Mouse (Mus musculus) thymus, adult 2 months (tissue): ENCODE data around the gene Slc30a3. TPM values are rescaled to one million over a fixed set of nuclear protein-coding genes. Genes with fewer than 3 reads are reported as not detected.

ENCODE experiments used
- DNase-seq: peaks from one replicate; pipeline ENCODE4 v3.0.0; 2021
- H3K27ac ChIP-seq: fragments of 200-500 bp; 2 replicates; pipeline ENCODE4 v1.5.1; 2012; ENCODE audit warnings: low read length, control low read depth; ENCODE audit not compliant: control insufficient read depth, insufficient read depth
- H3K27me3 ChIP-seq: fragments of 200-500 bp; 2 replicates; pipeline ENCODE4 v1.6.1; 2012; ENCODE audit warnings: mild to moderate bottlenecking, low read length, moderate library complexity, mixed read lengths; ENCODE audit not compliant: control insufficient read depth, insufficient read depth
- H3K36me3 ChIP-seq: fragments of 200-500 bp; 2 replicates; pipeline ENCODE4 v1.6.1; 2012; ENCODE audit warnings: mild to moderate bottlenecking, low read length, moderate library complexity; ENCODE audit not compliant: control insufficient read depth, insufficient read depth
- H3K4me1 ChIP-seq: fragments of 200-500 bp; replicated peaks from 2 replicates; pipeline ENCODE4 v1.6.1; 2012; ENCODE audit warnings: low read length; ENCODE audit not compliant: control insufficient read depth, insufficient read depth
- H3K4me3 ChIP-seq: fragments of 200-500 bp; 2 replicates; pipeline ENCODE4 v1.5.1; 2012; ENCODE audit warnings: mild to moderate bottlenecking, low read length, control low read depth, moderate library complexity; ENCODE audit not compliant: control insufficient read depth, insufficient read depth
- CTCF ChIP-seq: fragments of 200-500 bp; IDR thresholded peaks from 2 replicates; pipeline ENCODE4 v1.5.1; 2012; ENCODE audit warnings: mild to moderate bottlenecking, control low read depth, low read length, moderate library complexity, borderline replicate concordance; ENCODE audit not compliant: control insufficient read depth, poor library complexity, insufficient read depth; ENCODE audit errors: extremely low read depth
- POLR2A ChIP-seq: fragments of 200-500 bp; IDR thresholded peaks from 2 replicates; pipeline ENCODE4 v1.6.1; 2012; ENCODE audit warnings: mild to moderate bottlenecking, low read length, control low read depth, moderate library complexity; ENCODE audit not compliant: control insufficient read depth, poor library complexity, insufficient read depth; ENCODE audit errors: extremely low read depth
- WGBS: fragments of 180-500 bp; shearing (Covaris S2); methylation state at CpG from one replicate; pipeline ENCODE4 v1.1.7; 2018; 5-methylcytosine and 5-hydroxymethylcytosine counted together
- polyA plus RNA-seq: library from polyadenylated mRNA; depleted of rRNA; stranded (reverse); fragments of >200 nt; gene quantifications from 2 replicates; pipeline ENCODE4 v1.2.3, GENCODE M21; 2012

Gene Slc30a3
- polyA plus RNA-seq, 1 experiment: 0.77 TPM

- Histone ChIP-seq H3K4me3 (no peak overlapping the region), H3K36me3 (no peaks in the 10 kb centered on the region), H3K27ac (no peak overlapping the region), H3K4me1 (no peaks in the 10 kb centered on the region), H3K27me3 (no peaks in the 10 kb centered on the region; the same call in 1 of the 2 replicates)
- no peak for DNase-seq
- 47% methylated on average over 12 of the region's 12 CpGs for WGBS
- TF ChIP-seq CTCF (no peak), POLR2A (no peak)
These were observed 25.0 kb downstream of the Slc30a3 start for GRCm38 (mm10) chr5:31082935-31083625.

GRCm38 (mm10) chr5:31082355-31082754 is 25.7 kb downstream of the Slc30a3 start:
- DNase-seq: peak; percentile 73
- WGBS: 15% methylated on average over 5 of the region's 5 CpGs
- no peaks in the 10 kb centered on the region; the same call in 1 of the 2 replicates for H3K27me3 ChIP-seq
- H3K36me3 ChIP-seq: no peaks in the 10 kb centered on the region; the same call in 1 of the 2 replicates
- H3K4me1 ChIP-seq: no peaks in the 10 kb centered on the region
- H3K27ac ChIP-seq: no peak overlapping the region
- TF ChIP-seq CTCF: peak; percentile 59; the same call in 1 of the 2 replicates
- no peak for TF ChIP-seq POLR2A
- H3K4me3 ChIP-seq: no peak overlapping the region

- Histone ChIP-seq H3K27me3 (no peaks in the 10 kb centered on the region; the same call in 1 of the 2 replicates), H3K27ac (no peak overlapping the region), H3K4me3 (no peak overlapping the region), H3K36me3 (no peaks in the 10 kb centered on the region; the same call in 1 of the 2 replicates), H3K4me1 (no peaks in the 10 kb centered on the region)
- WGBS: 91% methylated on average over 3 of the region's 3 CpGs
- no peak for TF ChIP-seq POLR2A
- no peak for TF ChIP-seq CTCF
- DNase-seq: peak; percentile 66
These were observed 26.7 kb downstream of the Slc30a3 start for GRCm38 (mm10) chr5:31081386-31081785.

GRCm38 (mm10) chr5:31080795-31081164 is 27.3 kb downstream of the Slc30a3 start:
- H3K27ac ChIP-seq: no peak overlapping the region

GRCm38 (mm10) chr5:31080059-31080794 is 27.8 kb downstream of the Slc30a3 start:
- Histone ChIP-seq H3K4me3 (no peak overlapping the region), H3K27me3 (no peaks in the 10 kb centered on the region; the same call in 1 of the 2 replicates), H3K27ac (no peak overlapping the region), H3K4me1 (no peaks in the 10 kb centered on the region), H3K36me3 (no peaks in the 10 kb centered on the region; the same call in 1 of the 2 replicates)
- 95% methylated on average over 13 of the region's 13 CpGs for WGBS
- TF ChIP-seq POLR2A (no peak), CTCF (no peak)
- DNase-seq: no peak

More at GRCm38 (mm10) chr5:31080795-31081164, 27.3 kb downstream of the Slc30a3 start:
- no peak for TF ChIP-seq CTCF
- TF ChIP-seq POLR2A: no peak
- DNase-seq: no peak
- H3K4me1 ChIP-seq: no peaks in the 10 kb centered on the region
- no peak overlapping the region for H3K4me3 ChIP-seq
- WGBS: 88% methylated on average over 3 of the region's 3 CpGs
- no peaks in the 10 kb centered on the region; the same call in 1 of the 2 replicates for H3K36me3 ChIP-seq
- no peaks in the 10 kb centered on the region; the same call in 1 of the 2 replicates for H3K27me3 ChIP-seq

- H3K4me3 ChIP-seq: no peak overlapping the region
- no peaks in the 10 kb centered on the region for H3K27me3 ChIP-seq
- H3K4me1 ChIP-seq: no peaks in the 10 kb centered on the region
- 96% methylated on average over 13 of the region's 13 CpGs for WGBS
- DNase-seq: no peak
- no peak overlapping the region for H3K27ac ChIP-seq
- no peak for TF ChIP-seq CTCF
- TF ChIP-seq POLR2A: no peak
- no peaks in the 10 kb centered on the region; the same call in 1 of the 2 replicates for H3K36me3 ChIP-seq
These were observed 31.7 kb downstream of the Slc30a3 start for GRCm38 (mm10) chr5:31076346-31076745.
